Mouse (Mus musculus): ENCODE measurements at regions not wholly inside any gene's neighbourhood (a gene's known extent, or its start where the extent isn't known, plus 50 kb on each side); places are given as distances from the start of the nearest gene placed in this dataset.

DNA sequence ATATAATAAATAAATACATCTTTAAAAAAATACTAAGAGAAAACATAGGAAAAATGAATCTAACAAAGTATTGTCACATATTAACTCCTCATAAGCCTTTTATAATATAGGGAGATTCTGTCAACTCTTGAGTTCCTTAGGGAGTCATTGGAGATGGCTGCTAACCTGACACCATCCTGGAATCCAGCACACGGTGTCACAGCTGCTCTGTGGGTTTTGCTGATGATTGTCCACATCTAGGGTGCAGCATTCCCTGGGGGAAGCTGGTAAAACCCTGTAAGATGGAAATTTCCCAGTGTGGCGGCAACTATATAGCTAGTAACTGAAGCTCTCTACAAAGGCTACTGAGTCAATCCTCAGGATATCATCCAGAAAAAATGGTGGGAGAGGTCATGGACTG, 58.9 kb upstream of the E2f3 start:
- DNase-seq (ENCODE audit: low spot score in 2 of 2) = no peak

DNA sequence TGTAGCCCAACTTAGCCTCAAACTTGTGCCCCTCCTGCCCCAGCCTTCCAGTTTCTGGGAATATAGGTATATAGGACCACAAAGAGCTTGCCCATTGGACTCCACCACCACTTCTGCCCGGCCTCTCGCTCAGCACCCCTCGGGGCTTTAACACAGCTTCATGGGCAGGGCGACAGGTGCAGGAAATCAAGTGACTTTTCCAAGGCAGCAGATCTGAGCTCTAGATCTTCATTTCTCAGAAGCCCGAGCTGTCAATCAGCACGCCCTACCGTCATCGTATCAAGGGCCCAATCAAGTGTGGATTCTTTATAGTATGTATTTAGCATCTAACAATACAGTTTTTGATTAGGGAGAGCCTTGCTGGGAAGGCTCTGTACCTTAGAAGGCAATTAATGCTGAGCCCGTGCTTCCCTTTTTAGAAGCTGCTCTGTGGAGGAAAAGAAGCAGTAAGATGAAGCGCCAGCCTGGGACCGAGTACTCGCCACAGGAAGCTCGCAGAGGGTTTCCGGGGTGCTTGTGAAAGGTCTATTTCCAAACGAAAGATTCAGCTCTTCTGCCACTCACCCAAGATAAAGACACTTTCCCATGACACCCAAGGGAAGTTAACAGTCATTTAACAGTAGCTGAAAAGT, 56.9 kb upstream of the E2f3 start:
- DNase-seq (ENCODE audit: low spot score in 2 of 2) = no peak

DNA sequence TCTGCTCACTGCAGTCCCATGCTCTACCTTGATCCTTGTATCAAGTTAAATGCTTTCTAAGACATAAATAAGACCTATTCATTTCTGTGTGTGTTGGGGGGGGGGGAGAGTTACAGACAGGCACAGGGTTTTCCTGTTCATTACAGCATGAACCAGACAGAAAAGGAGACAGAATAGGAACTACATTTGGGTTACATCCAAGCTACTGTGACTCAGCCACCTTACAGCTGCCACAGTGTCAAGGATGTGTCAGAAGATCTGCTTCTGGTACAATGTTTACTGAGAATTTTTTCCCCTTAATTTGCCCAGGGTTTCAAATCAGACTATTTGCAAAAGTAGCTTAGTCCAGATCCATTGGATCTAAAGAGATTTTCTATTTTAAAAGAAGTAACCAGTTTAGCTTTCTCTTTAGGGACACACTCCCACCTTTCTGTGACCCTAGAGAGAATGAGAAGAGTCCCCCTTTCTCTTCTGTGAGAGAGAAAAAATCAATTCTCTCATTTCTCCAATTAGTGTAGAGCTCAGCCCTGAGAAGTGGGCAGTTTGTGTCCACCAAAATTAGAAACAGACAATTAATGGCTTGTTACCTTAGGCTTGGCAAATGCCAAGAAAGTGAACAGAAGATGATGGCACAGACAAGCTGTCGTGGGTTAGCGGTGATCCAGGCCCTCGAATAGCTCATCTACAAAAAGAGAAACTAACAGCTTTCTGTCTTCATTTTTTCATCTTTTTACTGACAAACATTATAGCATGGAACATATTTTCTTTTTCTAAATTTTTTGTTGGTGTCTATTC, 55.8 kb upstream of the E2f3 start:
- DNase-seq (ENCODE audit: low spot score in 2 of 2) = no peak

DNA sequence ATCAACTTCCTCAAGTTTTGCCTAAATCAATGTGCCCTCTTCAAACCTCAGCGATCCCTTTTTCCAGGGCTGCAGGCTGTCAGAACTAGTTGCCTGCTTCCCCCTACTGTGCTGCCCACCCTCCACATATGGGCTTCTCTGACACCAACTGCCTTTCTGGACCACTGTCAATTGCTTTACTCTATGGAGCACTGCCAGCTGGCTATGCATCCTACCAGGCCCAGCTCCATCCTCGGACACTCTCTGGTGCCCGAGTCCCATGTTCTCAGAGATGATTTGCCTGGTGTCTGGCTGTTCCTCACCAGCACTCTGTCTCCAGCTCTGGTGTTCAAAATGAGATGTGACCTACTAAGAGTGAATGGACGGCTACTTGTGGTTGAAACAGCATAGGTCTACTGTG, 54.4 kb upstream of the E2f3 start:
- DNase-seq (ENCODE audit: low spot score in 2 of 2) = no peak

DNA sequence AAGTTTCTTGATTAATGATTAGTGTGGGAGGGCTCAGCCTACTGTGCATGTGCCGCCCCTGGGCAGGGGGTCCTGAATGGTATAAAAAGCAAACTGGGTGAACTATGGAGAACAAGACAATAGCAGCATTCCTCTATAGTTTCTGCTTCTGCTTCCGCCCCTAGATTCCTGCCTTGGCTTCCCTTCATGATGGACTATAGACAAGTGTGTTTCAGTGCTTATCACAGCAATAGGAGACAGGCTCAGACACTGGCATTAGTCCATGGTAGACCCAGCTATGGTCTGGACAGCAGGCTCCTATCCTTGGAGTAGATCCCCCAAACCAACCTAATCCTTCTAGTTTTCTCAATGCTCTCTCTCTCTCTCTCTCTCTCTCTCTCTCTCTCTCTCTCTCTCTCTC, 53.9 kb upstream of the E2f3 start:
- DNase-seq (ENCODE audit: low spot score in 2 of 2) = no peak

DNA sequence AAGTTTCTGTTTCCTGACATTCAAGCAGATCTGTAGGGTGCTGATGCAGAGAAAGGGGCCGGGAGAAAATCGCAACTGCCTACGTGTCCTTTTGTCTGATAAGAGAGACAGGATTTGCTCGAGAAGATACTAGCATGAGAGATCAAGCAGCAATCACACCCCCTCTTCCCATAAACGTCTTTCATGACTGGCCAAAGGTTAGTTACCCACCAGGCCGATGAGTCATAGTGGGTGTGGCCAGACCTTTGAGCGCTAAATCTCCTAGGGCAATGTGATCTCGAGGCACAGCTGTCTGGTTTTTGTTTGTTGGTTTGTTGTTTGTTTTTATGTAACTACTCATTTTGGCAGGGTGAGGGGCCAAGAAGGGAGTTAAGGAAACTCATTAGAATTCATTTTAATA, 50.7 kb upstream of the E2f3 start:
- DNase-seq (ENCODE audit: low spot score in 2 of 2) = no peak

DNA sequence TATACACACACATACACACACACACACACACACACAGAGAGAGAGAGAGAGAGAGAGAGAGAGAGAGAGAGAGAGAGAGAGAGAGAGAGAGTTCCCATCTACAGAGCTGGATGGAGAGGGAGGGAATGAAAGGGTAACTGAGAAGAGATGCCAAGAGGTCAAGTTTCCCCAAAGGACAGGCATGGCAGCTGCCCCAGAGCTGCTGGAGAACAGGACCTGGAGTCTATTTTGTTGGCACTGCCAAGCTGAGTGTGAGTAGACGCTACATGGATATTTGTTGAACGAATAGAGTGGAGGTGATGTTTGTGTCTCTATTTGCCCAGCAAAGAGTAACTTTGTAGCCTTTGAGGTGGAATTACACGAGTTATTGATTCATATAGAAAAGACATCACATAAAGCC, 50.2 kb upstream of the E2f3 start:
- no peak for DNase-seq (ENCODE audit: low spot score in 2 of 2)

All from spleen, postnatal 14 days (tissue).